Mouse (Mus musculus): ENCODE data around the gene Sgf29.

Sgf29 gene

DNA sequence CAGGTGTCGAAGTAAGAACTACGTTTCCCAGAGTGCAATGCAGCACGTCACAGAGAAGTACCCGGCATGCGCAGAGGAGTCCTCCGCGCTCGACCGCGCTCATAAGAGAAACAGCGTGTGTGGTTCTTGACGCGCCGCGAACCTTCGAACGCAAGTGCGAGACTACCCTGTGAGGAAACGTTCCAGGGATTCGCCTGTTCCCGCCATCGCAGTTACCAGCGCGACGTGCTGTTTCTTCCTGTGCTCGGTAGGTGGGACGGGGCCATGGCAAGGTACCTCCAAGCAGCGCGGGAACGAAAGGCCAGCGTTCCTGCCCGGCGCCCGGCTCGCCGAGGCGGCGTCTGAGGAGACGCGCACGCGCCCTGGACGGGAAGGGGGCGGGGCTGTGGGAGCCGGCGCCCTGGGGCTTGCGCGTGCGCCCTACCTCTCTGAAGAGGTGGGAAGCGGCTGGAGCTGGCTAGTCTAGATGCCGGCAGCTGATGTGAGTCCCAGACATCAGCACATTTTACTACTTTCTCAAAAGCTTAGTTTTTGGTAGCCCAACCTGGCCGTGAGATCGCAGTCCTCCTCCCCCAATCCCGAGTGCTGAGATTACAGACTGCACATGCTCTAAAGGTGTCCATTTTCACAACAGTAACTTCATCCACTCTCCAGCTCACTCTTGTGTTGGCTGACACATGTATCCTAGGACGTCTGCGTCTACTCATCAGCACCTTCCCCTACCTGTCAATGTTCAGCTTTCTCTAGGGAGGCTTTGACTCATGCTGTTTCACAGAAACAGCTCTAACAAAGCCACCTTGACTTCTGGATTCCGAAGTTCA is at the start of gene Sgf29:
Gene Sgf29 (plus strand): TSS at position 79 of the 821 bp plus-strand sequence.
- DNase-seq (ENCODE audit: low read depth, low spot score): peak; percentile 87

DNA sequence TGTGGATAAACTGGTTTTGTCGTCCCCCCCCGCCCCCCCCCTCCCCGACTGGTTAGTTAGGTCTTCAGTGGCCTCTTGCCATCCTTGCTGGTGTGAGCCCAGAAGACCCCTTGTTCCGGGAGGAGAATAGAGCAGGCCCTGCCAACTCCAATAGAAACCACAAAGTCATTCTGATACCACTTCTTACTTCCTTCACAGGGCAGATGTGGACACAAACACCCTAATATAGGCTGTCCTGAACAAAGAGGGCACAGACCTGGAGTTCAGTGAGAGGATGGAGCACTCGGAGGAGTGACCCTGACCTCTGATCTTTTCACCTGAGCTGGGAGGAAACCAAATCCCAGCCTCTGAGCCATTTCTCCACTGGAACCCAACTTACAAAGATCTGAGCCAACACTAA is 47.2 kb upstream of the Sgf29 start:
- DNase-seq (ENCODE audit: low read depth, low spot score): no peak

DNA sequence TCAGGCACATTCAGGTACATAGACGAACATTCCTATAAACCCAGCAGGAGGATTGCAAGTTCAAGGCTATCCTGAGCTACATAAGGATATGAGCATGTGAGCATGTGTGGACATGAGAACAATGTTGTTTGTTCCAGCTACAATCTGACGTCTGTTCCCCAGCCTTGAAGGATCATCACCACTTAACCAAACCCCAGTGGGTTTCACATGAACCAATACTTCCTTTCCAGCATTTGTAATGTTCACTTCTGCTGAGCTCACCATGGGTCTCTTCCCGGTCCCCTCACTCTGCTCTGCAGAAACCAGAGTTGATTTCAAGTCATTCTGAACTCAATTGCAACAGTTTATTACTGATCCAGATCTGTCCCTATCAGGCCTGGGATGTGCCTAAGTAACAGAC is 46.5 kb upstream of the Sgf29 start:
- no peak for DNase-seq (ENCODE audit: low read depth, low spot score)

DNA sequence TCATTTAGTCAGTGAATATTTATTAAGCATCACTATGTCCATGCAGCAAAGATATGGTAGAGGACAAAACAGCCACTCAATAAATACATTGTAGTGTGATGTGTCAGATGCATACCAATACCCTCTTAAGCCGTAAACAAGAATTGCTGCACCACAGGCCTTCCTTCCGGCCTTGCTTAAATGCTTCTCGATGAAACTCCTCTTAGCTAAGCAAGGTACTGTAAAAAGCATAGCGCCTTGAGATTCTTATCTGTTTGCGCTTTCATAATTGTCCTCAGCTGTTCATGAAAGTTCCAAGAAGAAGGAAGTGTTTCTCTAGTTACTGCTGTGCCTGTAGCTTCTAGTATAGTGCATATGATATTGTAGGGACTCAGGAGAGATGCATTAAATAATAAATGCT is 42.5 kb upstream of the Sgf29 start:
- DNase-seq (ENCODE audit: low read depth, low spot score): no peak

DNA sequence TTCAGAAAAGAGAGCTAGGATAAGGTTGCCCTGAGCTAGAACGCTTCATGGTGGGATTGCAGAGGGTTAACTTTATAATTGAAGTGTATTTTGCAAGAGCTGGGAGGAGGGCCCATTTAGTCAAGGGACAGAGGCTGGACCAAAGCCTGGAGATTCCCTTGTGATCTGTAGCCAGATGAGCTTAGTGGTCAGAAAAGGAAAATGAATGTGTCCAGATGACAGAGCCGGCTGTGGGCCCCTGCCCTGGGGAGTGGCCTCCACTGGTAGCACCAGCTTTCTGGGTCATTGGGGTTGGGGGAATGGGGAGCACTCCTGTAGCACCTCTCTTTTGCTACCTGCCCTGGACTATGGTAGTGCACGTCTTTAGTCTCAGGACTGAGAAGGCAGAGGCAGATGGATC is 42.0 kb upstream of the Sgf29 start:
- DNase-seq (ENCODE audit: low read depth, low spot score): no peak

DNA sequence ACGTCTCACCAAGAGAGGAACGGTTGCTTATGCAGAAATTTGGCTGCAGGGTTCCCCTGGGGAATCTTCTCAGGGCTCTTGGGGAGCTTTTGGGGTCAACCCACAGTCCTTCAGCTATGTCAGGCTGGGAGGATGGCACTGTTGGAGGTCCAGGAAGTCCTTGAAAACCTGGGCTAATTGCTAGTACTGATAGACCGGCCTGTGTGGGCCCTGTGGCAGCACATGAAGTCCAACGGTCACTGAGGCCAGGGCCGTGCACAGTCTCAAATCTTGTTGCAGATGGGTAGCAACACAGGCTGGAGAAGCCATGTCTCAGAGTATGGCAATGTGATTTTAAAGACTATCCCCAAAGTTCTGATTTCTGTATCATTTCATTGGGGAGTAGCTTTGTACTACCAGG is 41.3 kb upstream of the Sgf29 start:
- no peak for DNase-seq (ENCODE audit: low read depth, low spot score)

DNA sequence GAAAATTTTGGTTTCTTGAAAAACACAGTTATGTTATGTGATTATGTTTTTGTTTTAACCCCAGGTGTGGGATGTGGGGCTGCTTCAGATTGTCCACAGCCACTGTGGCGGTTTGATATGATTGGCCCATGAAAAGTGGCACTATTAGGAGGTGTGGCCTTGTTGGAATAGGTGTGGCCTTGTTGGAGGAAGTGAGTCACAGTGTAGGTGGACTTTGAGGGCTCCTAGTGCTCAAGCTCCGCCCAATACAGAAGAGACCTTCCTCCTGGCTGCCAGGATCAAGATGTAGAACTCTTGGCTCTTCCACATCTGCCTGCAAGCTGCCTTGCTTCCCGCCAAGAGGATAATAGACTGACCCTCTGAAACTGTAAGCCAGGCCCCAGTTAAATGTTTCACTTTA is 36.4 kb upstream of the Sgf29 start:
- no peak for DNase-seq (ENCODE audit: low read depth, low spot score)

DNA sequence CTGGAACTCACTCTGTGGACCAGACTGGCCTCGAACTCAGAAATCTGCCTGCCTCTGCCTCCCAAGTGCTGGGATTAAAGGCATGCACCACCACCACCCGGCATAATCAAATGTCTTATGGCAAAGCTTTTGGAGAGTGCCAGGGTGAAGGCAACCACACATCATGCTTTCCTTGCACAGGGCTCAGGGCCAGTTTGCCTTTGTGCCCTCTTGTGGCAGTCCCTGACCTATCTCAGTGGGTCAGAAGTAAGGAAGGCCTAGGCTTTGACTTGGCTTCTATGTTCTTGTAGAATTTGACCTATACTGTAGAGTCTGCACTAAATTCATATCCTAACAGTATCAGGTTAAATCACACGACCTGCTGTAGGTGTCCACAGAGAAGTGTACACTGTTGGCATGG is 32.4 kb upstream of the Sgf29 start:
- no peak for DNase-seq (ENCODE audit: low read depth, low spot score)

DNA sequence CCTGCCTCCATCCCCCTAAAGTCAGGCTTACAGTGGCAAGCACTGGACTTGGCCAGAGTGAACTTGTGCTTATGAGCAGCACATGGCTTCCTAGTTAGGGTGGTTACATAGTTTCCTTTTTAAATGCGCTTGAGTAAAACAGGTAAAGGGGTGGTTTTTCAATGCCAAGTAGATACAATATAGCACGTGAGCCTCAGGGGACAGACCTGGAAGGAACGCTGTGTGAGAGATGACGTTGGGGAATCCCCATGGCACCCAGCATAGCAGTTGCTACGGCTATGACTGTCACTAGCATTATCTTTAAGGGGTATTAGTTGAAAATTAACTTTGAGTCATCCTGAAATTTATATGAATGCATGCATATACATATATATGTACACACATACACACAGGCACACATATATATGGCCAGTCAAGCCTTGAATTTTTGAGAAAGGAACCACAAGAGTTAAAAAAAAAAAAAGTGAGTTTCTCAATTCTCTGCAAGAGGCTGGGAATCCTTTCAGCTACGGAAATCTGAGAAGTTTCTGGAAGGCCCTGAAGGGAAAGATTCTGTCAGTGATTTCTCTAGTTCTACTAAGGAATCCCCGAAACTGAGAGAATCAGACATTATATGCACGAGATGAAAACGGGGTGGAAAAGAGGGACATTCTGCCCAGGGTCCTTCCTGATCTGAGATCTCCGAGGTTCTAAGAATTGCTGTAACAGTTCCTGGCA is 29.4 kb upstream of the Sgf29 start:
- DNase-seq (ENCODE audit: low read depth, low spot score): no peak

DNA sequence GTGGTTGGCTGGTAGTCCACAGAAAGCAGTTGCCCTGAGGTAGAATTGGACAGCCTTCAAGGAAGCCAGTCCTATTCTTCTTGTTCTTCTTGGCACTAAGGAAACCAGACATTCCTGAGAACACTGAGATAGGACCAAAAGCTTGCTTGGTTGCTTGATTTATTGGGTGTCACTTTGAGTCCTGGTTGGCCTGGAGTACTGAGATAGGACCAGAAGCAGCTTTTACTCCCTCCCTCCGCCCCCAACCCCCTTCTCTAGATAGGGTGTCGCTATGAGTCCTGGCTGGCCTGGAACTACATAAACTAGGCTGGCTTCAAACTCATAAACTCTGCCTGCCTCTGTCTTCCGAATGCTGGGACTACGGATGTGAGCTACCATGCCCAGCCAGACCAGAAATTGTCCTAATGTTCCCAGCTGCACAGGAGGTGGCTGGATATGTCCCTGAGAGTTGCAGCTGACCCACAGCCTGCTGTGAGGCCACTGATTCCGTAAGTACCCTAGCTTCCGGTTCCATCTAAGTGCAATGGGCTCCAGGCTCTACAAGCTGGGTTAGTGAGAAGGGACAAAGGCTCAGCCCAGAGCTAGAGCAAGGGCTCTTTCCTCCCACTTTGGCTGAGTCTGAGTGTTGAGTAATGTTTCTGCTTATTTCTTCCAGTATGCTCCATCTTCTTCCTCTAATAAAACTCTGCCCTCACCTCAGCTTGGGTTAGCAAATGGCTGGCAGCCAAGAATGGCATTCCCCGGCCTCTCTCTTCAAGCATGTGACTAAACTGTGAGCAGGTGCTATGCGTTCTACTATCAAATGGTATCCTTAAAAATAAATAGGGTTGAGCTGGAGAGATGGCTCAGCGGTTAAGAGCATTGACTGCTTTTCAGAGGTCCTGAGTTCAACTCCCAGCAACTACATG is 27.4 kb upstream of the Sgf29 start:
- DNase-seq (ENCODE audit: low read depth, low spot score): no peak

DNA sequence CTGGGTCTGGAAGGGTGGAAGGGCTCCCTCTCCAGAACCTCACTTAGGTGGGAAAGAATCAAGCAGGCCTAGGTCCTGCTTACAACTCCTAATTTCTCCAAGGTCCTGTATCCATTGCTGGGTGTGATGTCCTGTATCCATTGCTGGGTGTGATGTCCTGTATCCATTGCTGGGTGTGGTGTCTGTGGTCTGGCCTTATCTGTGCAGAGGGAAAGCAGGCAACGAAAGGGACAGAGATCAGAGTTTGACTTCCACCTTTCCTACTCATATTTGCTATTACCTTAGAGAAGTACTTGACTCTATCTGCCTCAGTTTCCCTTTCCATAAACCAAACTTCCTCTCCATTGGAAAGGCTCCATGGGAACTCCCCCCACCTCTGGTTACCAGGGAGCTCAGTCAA is 25.7 kb upstream of the Sgf29 start:
- DNase-seq (ENCODE audit: low read depth, low spot score): no peak

DNA sequence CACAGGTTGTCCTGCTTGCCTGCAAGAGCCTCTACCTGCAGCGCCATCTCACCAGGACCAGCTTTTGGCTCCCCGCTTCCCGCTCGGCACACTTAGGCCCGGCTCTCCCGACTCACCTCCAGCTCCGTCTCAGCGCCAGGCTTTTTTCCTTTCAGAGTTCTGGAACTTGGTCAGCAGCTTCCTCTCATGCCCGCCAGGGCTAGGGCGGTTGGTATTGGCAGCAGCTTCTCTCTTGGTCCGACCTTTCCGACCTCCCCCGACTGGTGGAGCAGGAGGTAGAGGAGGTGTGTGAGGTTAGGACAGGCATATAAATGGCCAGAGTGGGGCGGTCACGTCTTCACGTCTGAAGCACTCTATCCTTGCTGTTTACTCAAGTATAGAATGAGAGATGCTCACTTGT is 24.3 kb upstream of the Sgf29 start:
- DNase-seq (ENCODE audit: low read depth, low spot score): no peak

DNA sequence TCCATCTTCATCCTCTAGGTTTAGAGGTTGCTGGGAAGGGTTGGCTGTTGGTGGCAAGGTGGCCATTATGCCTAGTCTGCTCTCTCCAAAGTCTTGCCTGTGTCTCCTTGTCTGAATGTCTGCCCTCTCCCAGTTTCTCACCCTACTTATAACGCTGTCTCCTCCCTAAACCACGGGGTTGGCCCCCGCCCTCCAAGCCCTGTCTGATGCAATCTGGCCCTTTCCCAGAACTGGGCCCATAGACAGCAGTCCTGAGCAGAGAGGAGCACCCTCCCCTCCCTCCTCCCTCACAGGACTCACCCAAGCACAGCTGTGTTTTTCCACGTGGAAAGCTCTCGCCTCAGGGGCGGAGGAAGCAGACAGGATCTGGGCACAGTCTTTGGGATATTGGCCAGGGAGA is 23.7 kb upstream of the Sgf29 start:
- no peak for DNase-seq (ENCODE audit: low read depth, low spot score)

DNA sequence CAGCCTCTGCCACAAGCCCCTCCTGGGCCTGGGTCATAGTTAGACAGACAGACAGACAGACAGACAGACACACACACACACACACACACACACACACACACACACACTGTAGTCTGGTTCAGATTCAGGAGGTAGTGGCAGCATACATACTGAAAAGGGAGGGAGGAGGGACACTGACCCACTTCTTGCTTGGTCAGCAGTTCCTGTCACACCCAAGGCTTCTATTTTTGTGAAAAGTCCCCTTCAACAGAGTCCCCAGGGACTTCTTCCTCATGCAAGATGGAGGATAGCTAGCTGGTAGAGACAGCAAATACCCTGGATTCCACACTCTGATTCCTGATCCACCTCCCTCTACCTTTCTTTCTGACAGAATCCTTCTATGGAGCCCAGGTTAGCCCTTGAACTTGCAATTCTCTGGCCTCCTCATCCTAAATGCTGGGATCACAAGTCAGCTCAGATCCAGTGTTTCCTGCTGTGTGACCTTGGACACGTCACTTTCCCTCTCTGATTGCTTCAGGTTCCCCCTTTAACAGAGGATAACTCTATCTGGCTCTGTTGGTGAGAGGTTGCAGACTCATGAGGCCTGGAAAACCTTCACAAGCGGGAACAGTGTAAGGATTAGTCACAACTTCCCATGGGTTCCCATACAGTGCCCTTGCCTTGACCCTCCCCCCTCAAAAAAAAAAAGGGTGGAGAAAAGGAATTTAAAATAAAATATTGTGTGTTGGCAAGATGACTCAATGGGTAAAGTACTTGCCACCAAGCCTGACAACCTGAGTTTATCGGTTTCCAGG is 23.1 kb upstream of the Sgf29 start:
- DNase-seq (ENCODE audit: low read depth, low spot score): no peak

DNA sequence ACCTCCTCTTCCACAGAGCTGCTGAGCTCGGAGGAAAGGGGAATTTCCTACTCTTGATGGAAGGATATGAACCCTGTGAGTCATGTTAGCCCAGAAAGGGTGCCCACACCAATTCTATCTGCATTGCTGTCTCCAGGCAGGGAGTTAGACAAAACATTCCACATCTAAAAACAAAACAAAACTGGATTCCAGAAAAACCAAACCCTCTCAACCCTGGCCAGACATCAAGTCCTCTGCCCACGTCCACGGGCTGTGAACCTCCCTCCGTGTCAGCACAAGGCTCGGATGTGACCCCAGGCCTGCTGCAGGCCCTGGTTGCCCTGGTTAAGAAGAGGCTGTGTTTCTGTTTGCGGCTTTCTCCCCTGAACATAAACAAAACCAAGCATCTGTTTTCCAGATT is 21.0 kb upstream of the Sgf29 start:
- no peak for DNase-seq (ENCODE audit: low read depth, low spot score)

DNA sequence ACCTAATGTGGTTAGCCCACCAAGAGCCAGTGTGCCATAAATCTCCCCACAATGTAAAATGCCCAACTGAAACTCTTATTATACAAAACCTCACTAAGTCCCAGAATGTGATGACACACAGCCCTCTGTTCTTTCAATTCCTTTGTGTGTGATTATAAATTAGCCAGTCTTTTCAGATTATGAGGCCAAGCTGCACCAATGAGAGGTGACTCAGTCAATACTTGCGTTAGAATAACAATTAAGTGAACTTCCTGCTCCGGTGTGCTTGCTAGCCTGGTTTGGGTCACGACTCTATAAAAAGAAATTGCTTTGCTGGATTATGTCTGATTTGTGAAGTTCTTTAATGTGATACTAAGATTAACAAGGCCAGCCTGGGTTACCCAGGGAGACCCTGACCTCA is 19.2 kb upstream of the Sgf29 start:
- DNase-seq (ENCODE audit: low read depth, low spot score): no peak

DNA sequence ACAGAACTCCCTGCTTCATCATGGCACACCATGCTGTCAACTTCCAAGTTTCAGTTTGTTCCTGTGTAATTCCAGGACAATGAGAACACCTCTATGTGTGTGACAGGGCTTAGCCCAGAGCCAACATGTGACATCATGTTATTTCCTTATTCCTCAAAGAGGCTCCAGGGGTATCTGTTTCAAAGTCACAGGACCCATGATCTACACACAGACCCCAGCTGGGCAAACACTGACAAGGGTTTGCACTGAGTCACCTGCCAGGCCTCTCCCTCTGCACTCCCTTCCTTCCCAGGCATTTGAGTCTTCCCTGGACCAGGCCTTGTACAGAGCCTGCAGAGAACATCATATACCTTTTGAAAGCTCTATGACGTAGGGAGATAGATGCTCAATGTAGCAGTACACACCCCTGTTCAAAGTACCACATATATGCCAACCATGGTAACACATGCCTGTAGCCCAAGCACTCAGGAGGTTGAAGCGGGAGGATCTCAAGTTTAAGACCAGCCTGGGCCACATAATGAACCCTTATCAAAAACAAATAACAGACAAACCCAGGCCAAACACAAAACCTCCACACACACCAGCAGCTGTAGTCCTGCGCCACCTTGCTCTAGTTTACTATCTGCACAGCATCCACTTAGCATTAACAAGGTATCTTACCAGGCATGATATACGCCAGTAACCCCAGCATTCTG is 18.1 kb upstream of the Sgf29 start, which contains the start of gene Nupr1:
Gene Nupr1 (minus strand): TSS at position 38 of the 695 bp plus-strand sequence.
- DNase-seq (ENCODE audit: low read depth, low spot score): no peak

DNA sequence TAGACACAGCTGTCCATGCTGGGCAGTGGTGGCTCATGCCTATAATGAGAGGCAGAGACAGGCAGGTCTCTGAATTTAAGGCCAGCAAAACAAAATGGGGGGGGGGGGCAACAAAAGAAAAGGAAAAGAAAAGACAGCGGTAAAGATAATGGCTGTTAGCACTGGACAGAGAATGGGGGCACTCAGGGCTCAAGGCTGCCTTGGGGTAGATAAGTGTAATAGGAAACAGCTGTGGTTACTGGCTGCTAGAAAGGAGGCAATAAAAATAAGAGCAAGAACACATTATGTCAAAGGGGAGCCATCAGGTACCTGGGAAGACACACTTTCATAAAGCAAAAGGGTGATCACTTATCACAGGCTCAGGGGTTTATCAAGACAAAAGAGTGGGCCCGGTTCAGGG is 16.6 kb upstream of the Sgf29 start:
- DNase-seq (ENCODE audit: low read depth, low spot score): no peak

DNA sequence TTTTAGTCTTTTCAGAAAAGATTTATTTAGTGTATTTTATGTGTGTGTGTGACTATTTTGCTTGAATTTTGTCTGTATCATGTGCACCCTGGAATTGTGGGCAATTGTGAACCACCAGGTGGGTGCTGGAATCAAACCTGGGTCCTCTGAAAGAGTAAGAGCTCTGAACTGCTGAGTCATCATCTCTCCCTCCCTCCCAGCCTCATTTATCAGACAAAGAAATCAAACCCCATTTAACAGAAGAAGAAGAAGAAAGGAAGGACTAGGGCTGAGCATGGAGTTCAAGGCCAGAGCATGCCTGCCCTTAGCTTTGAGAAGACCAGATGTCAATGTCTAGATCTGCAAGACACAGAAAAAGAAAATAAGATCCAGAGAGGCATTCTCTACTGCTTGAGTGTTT is 13.7 kb upstream of the Sgf29 start:
- DNase-seq (ENCODE audit: low read depth, low spot score): no peak

DNA sequence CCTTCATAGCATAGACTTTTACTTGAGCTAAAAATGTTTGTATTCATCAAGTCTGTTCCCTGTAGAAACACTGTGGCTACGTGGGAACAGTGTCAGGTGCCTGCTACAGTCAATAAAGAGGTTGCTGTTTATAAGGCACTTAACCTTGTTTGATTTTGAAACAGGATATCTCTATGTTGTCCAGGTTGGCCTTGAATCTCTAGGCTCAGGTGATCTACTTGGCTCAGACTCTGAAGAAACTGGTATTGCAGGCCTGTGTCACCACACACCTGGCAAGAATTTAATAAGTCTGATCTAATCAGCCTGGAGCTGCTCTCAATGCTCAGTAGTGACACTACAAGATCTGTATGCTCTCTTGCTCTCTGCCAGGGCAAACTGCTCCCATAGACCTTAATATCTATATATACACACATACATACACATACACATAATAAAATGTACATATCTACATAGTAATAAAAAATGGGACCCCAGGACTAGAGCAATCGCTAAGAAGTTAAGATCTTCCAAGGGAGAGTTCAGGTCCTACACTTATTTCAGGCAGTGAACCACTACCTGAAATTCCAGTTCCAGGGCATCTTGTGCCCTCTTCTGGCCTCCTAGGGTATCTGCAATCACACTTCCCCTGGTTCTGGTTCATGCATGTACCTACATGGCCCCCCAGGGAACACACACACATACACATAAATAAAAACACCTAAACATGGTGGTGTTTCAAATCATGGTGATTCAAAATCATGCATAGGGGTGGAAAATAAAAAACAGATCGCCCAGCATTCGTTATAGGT is 12.2 kb upstream of the Sgf29 start:
- DNase-seq (ENCODE audit: low read depth, low spot score): peak; percentile 14
